Mouse (Mus musculus) midbrain, embryonic 16.5 days (tissue): ENCODE measurements around the gene Tet3. TPM values are rescaled to one million over a fixed set of nuclear protein-coding genes. Genes with fewer than 3 reads are reported as not detected.

ENCODE experiments used
- ATAC-seq: fragments of 200-750 bp; cut with Nextera tagmentation; 2 replicates; pipeline ENCODE4 v1.8.0; 2017; ENCODE audit warnings: moderate TSS enrichment
- H3K27ac ChIP-seq: fragments of 300-500 bp; sonication (generic); 2 replicates; pipeline ENCODE4 v1.5.1; 2014; ENCODE audit warnings: mild to moderate bottlenecking, low read length, mixed read lengths
- H3K27me3 ChIP-seq: fragments of 300-500 bp; sonication (generic); 2 replicates; pipeline ENCODE4 v1.6.1; 2014; ENCODE audit warnings: low read depth, low read length, mixed read lengths; ENCODE audit not compliant: control insufficient read depth, insufficient read depth
- H3K36me3 ChIP-seq: fragments of 300-500 bp; sonication (generic); 2 replicates; pipeline ENCODE4 v1.6.1; 2014; ENCODE audit warnings: mild to moderate bottlenecking, low read length, moderate library complexity, mixed read lengths; ENCODE audit not compliant: control insufficient read depth, insufficient read depth
- H3K4me1 ChIP-seq: fragments of 300-500 bp; sonication (generic); 2 replicates; pipeline ENCODE4 v1.6.1; 2014; ENCODE audit warnings: mild to moderate bottlenecking, low read length, mixed read lengths; ENCODE audit not compliant: control insufficient read depth, insufficient read depth
- H3K4me2 ChIP-seq: fragments of 300-500 bp; sonication (generic); 2 replicates; pipeline ENCODE4 v1.6.1; 2014; ENCODE audit warnings: mild to moderate bottlenecking, low read length, mixed read lengths
- H3K4me3 ChIP-seq: fragments of 300-500 bp; sonication (generic); 2 replicates; pipeline ENCODE4 v1.5.1; 2014; ENCODE audit warnings: low read depth, mild to moderate bottlenecking, low read length, moderate library complexity, mixed read lengths
- H3K9ac ChIP-seq: fragments of 300-500 bp; sonication (generic); 2 replicates; pipeline ENCODE4 v1.6.1; 2014; ENCODE audit warnings: low read depth, low read length, mixed read lengths
- H3K9me3 ChIP-seq: fragments of 300-500 bp; sonication (generic); replicated peaks from 2 replicates; pipeline ENCODE4 v1.6.1; 2014; ENCODE audit warnings: mild to moderate bottlenecking, low read length, mixed read lengths; ENCODE audit not compliant: control insufficient read depth, poor library complexity, severe bottlenecking
- WGBS: fragments of 180-500 bp; shearing (Covaris S2); extraction: QIAGEN DNeasy Blood & Tissue Kit; methylation state at CpG from one replicate; pipeline ENCODE4 v1.1.7; 2014; 5-methylcytosine and 5-hydroxymethylcytosine counted together
- polyA plus RNA-seq: library from polyadenylated mRNA; unstranded; fragments of >200 nt; fragmentation: Nextera tagmentation; extraction: Ambion mirVana; gene quantifications from 2 replicates; pipeline ENCODE4 v1.2.1, GENCODE M21; 2015

Tet3 gene
- polyA plus RNA-seq, 1 experiment from 2014 or later = 53.2 TPM

- 91% methylated on average over 7 of the region's 7 CpGs for WGBS
Measured at GRCm38 (mm10) chr6:83405511-83406064, 53.3 kb downstream of the Tet3 start.

GRCm38 (mm10) chr6:83404571-83404970, 54.3 kb downstream of the Tet3 start:
- Histone ChIP-seq H3K4me2 (no peak overlapping the region), H3K9ac (no peak overlapping the region), H3K4me1 (peaks cover 10% of the 10 kb centered on the region), H3K4me3 (no peak overlapping the region), H3K27ac (no peak overlapping the region), H3K27me3 (no peaks in the 10 kb centered on the region), H3K9me3 (no peaks in the 10 kb centered on the region), H3K36me3 (peaks cover 30% of the 10 kb centered on the region)
- WGBS = 96% methylated on average over 13 of the region's 13 CpGs
- no peak for ATAC-seq

More at GRCm38 (mm10) chr6:83405511-83406064, 53.3 kb downstream of the Tet3 start:
- no peak overlapping the region for H3K4me3 ChIP-seq
- H3K27ac ChIP-seq = no peak overlapping the region
- H3K36me3 ChIP-seq = peaks cover 30% of the 10 kb centered on the region
- H3K4me2 ChIP-seq = no peak overlapping the region
- H3K9me3 ChIP-seq = no peaks in the 10 kb centered on the region
- H3K9ac ChIP-seq = no peak overlapping the region
- no peaks in the 10 kb centered on the region for H3K27me3 ChIP-seq
- no peak for ATAC-seq
- H3K4me1 ChIP-seq = peaks cover 10% of the 10 kb centered on the region

GRCm38 (mm10) chr6:83403481-83403880, 55.4 kb downstream of the Tet3 start:
- Histone ChIP-seq H3K36me3 (peaks cover 30% of the 10 kb centered on the region), H3K9me3 (no peaks in the 10 kb centered on the region), H3K4me3 (no peak overlapping the region), H3K27me3 (no peaks in the 10 kb centered on the region), H3K4me1 (peaks cover 14% of the 10 kb centered on the region), H3K9ac (no peak overlapping the region), H3K4me2 (no peak overlapping the region), H3K27ac (no peak overlapping the region)
- WGBS = 93% methylated on average over 8 of the region's 8 CpGs
- ATAC-seq = no peak

GRCm38 (mm10) chr6:83399790-83400189, 59.1 kb downstream of the Tet3 start:
- Histone ChIP-seq H3K4me2 (no peak overlapping the region), H3K9me3 (no peaks in the 10 kb centered on the region), H3K36me3 (peaks cover 38% of the 10 kb centered on the region), H3K9ac (no peak overlapping the region), H3K27ac (no peak overlapping the region), H3K4me3 (no peak overlapping the region), H3K27me3 (no peaks in the 10 kb centered on the region), H3K4me1 (peaks cover 14% of the 10 kb centered on the region)
- ATAC-seq = no peak
- 89% methylated on average over 3 of the region's 3 CpGs for WGBS

GRCm38 (mm10) chr6:83397728-83398127, 61.2 kb downstream of the Tet3 start:
- H3K27me3 ChIP-seq = no peaks in the 10 kb centered on the region
- no peak for ATAC-seq
- H3K4me3 ChIP-seq = no peak overlapping the region
- H3K4me1 ChIP-seq = peaks cover 14% of the 10 kb centered on the region
- H3K4me2 ChIP-seq = no peak overlapping the region
- peaks cover 21% of the 10 kb centered on the region for H3K36me3 ChIP-seq
- no peak overlapping the region for H3K27ac ChIP-seq
- WGBS = 85% methylated on average over 8 of the region's 8 CpGs
- no peak overlapping the region for H3K9ac ChIP-seq
- H3K9me3 ChIP-seq = no peaks in the 10 kb centered on the region

GRCm38 (mm10) chr6:83396711-83397110, 62.2 kb downstream of the Tet3 start:
- 96% methylated on average over 2 of the region's 2 CpGs for WGBS
- Histone ChIP-seq H3K27ac (no peak overlapping the region), H3K36me3 (peaks cover 12% of the 10 kb centered on the region)

GRCm38 (mm10) chr6:83395544-83396229, 63.2 kb downstream of the Tet3 start:
- ATAC-seq = no peak
- Histone ChIP-seq H3K4me3 (no peak overlapping the region), H3K36me3 (peaks cover 10% of the 10 kb centered on the region), H3K9ac (no peak overlapping the region), H3K4me1 (peaks cover 15% of the 10 kb centered on the region), H3K4me2 (no peak overlapping the region), H3K9me3 (no peaks in the 10 kb centered on the region), H3K27ac (no peak overlapping the region), H3K27me3 (no peaks in the 10 kb centered on the region)
- WGBS = 95% methylated on average over 15 of the region's 15 CpGs

More at GRCm38 (mm10) chr6:83396711-83397110, 62.2 kb downstream of the Tet3 start:
- H3K9ac ChIP-seq = no peak overlapping the region
- H3K9me3 ChIP-seq = no peaks in the 10 kb centered on the region
- ATAC-seq = no peak
- peaks cover 14% of the 10 kb centered on the region for H3K4me1 ChIP-seq
- H3K27me3 ChIP-seq = no peaks in the 10 kb centered on the region
- no peak overlapping the region for H3K4me2 ChIP-seq
- no peak overlapping the region for H3K4me3 ChIP-seq

- Histone ChIP-seq H3K27me3 (no peaks in the 10 kb centered on the region), H3K4me1 (peaks cover 4% of the 10 kb centered on the region; the same call in 1 of the 2 replicates), H3K4me2 (no peak overlapping the region), H3K36me3 (peaks cover 10% of the 10 kb centered on the region), H3K9ac (no peak overlapping the region), H3K9me3 (no peaks in the 10 kb centered on the region), H3K4me3 (no peak overlapping the region), H3K27ac (no peak overlapping the region; the same call in 1 of the 2 replicates)
- 91% methylated on average over 4 of the region's 4 CpGs for WGBS
- no peak for ATAC-seq
Measured at GRCm38 (mm10) chr6:83394122-83394521, 64.8 kb downstream of the Tet3 start.

GRCm38 (mm10) chr6:83392166-83392780, 66.6 kb downstream of the Tet3 start:
- H3K9me3 ChIP-seq = no peaks in the 10 kb centered on the region
- H3K9ac ChIP-seq = no peak overlapping the region
- no peak overlapping the region for H3K4me3 ChIP-seq
- 90% methylated on average over 8 of the region's 8 CpGs for WGBS
- H3K27me3 ChIP-seq = no peaks in the 10 kb centered on the region
- 0 out of 2 replicates have a peak, but pooled peaks cover 2% of the 10 kb centered on the region for H3K4me1 ChIP-seq
- peaks cover 7% of the 10 kb centered on the region for H3K36me3 ChIP-seq
- no peak for ATAC-seq
- H3K4me2 ChIP-seq = no peak overlapping the region
- H3K27ac ChIP-seq = no peak overlapping the region
